Comparison of ENCODE assay signal across 9 mouse cellular contexts in genomic region chr2:93191488-93192181, GRCm38 (mm10). TPM values are rescaled to one million over a fixed set of nuclear protein-coding genes. Genes with fewer than 3 reads are reported as not detected.
DNase-seq lines count a peak whose midpoint lies in the region; ATAC-seq lines count a peak whose summit lies in the region.
"Had no signal": no experiment of that assay in that cellular context is flagged by ENCODE, and none has a peak within 500 bp of the region (broad histone marks: within the 10 kb centered on the region; RNA-seq: fewer than 3 reads in every experiment).

No protein-coding gene starts in this region.

- H3K27ac ChIP-seq in neural tube, embryonic 11.5 days (ENCODE audit: low read depth, low read length), result peak overlapping the region; percentile 78
- H3K27ac ChIP-seq in forebrain, embryonic 10.5 days, result peak overlapping the region; percentile 70
- no peak overlapping the region for H3K27ac ChIP-seq in intestine, embryonic 14.5 days (ENCODE audit: low read depth)
- no peak overlapping the region for H3K27ac ChIP-seq in neural tube, embryonic 15.5 days (replicated peaks)

- no peak for ATAC-seq in neural tube, embryonic 11.5 days (ENCODE audit: insufficient read depth, low FRiP score, low TSS enrichment)
- ATAC-seq in intestine, embryonic 14.5 days (replicated peaks; ENCODE audit: low FRiP score, low TSS enrichment, low read depth), result no peak
- no peak for ATAC-seq in neural tube, embryonic 15.5 days (ENCODE audit: low FRiP score)
- no peak for ATAC-seq in megakaryocyte-erythroid progenitor cell, adult 5-6 weeks (replicated peaks; ENCODE audit: low FRiP score, low TSS enrichment, poor library complexity, severe bottlenecking)
- no peak for ATAC-seq in erythroblast, adult 5-6 weeks (replicated peaks; ENCODE audit: low FRiP score, poor library complexity, severe bottlenecking)

- peaks cover 61% of the 10 kb centered on the region for H3K4me1 ChIP-seq in neural tube, embryonic 11.5 days (ENCODE audit: control insufficient read depth, insufficient read depth, low read length)
- H3K4me1 ChIP-seq in forebrain, embryonic 10.5 days, result peaks cover 88% of the 10 kb centered on the region
- H3K4me1 ChIP-seq in intestine, embryonic 14.5 days (replicated peaks; ENCODE audit: control insufficient read depth, insufficient read depth, low read length), result peaks cover 38% of the 10 kb centered on the region
- peaks cover 83% of the 10 kb centered on the region for H3K4me1 ChIP-seq in neural tube, embryonic 15.5 days

- 66% methylated on average over 14 of the region's 14 CpGs for WGBS in neural tube, embryonic 11.5 days
- WGBS in forebrain, embryonic 10.5 days, result 77% methylated on average over 14 of the region's 14 CpGs
- WGBS in intestine, embryonic 14.5 days, result 67% methylated on average over 14 of the region's 14 CpGs
- WGBS in neural tube, embryonic 15.5 days, result 49% methylated on average over 14 of the region's 14 CpGs

- no peak for DNase-seq in neural tube, embryonic 11.5 days (ENCODE audit: low spot score)
- no peak for DNase-seq in neural tube, embryonic 10.5 days (ENCODE audit: extremely low spot score, low spot score)
- no peak for DNase-seq in forebrain, embryonic 10.5 days (ENCODE audit: extremely low spot score, low spot score)
- no peak for DNase-seq in intestine, embryonic 14.5 days (ENCODE audit: low spot score)
- DNase-seq in c-Kit-positive CD71-positive TER-119-positive erythroid progenitor cells, embryonic 14.5 days (ENCODE audit: low spot score), result no peak
- DNase-seq: gastrocnemius, postnatal 10 days had no signal

- no peaks in the 10 kb centered on the region for H3K27me3 ChIP-seq in neural tube, embryonic 11.5 days (ENCODE audit: control insufficient read depth, insufficient read depth, low read length)
- H3K27me3 ChIP-seq in forebrain, embryonic 10.5 days (ENCODE audit: poor library complexity, severe bottlenecking), result peaks cover 32% of the 10 kb centered on the region
- H3K27me3 ChIP-seq in intestine, embryonic 14.5 days (replicated peaks; ENCODE audit: control insufficient read depth, insufficient read depth, low read length), result no peaks in the 10 kb centered on the region
- H3K27me3 ChIP-seq in neural tube, embryonic 15.5 days (replicated peaks), result no peaks in the 10 kb centered on the region

- H3K9ac ChIP-seq in neural tube, embryonic 11.5 days (ENCODE audit: low read length), result peak overlapping the region; percentile 7; the same call in 1 of the 2 replicates
- no peak overlapping the region for H3K9ac ChIP-seq in intestine, embryonic 14.5 days (ENCODE audit: low read length)
- 0 out of 2 replicates have a peak overlapping the region, but pooled peaks have one; percentile 26 for H3K9ac ChIP-seq in neural tube, embryonic 15.5 days (replicated peaks)

- H3K4me3 ChIP-seq in neural tube, embryonic 11.5 days (ENCODE audit: low read depth, low read length), result 0 out of 2 replicates have a peak overlapping the region, but pooled peaks have one; percentile 19
- peak overlapping the region; percentile 21; the same call in 1 of the 2 replicates for H3K4me3 ChIP-seq in forebrain, embryonic 10.5 days
- no peak overlapping the region for H3K4me3 ChIP-seq in intestine, embryonic 14.5 days (ENCODE audit: low read depth, low read length)
- H3K4me3 ChIP-seq in neural tube, embryonic 15.5 days (replicated peaks), result no peak overlapping the region

- H3K9me3 ChIP-seq in neural tube, embryonic 11.5 days (ENCODE audit: control insufficient read depth, low read length), result no peaks in the 10 kb centered on the region
- H3K9me3 ChIP-seq in forebrain, embryonic 10.5 days, result no peaks in the 10 kb centered on the region
- H3K9me3 ChIP-seq in intestine, embryonic 14.5 days (ENCODE audit: control insufficient read depth, low read length), result no peaks in the 10 kb centered on the region
- no peaks in the 10 kb centered on the region for H3K9me3 ChIP-seq in neural tube, embryonic 15.5 days (replicated peaks)

- H3K36me3 ChIP-seq in neural tube, embryonic 11.5 days (ENCODE audit: control insufficient read depth, insufficient read depth, low read length), result no peaks in the 10 kb centered on the region
- peaks cover 7% of the 10 kb centered on the region; the same call in 1 of the 2 replicates for H3K36me3 ChIP-seq in forebrain, embryonic 10.5 days (replicated peaks)
- no peaks in the 10 kb centered on the region for H3K36me3 ChIP-seq in intestine, embryonic 14.5 days (ENCODE audit: control insufficient read depth, insufficient read depth, low read length)
- H3K36me3 ChIP-seq in neural tube, embryonic 15.5 days, result no peaks in the 10 kb centered on the region

- H3K4me2 ChIP-seq in neural tube, embryonic 11.5 days (ENCODE audit: low read depth), result peak overlapping the region; percentile 77
- 0 out of 2 replicates have a peak overlapping the region, but pooled peaks have one; percentile 4 for H3K4me2 ChIP-seq in intestine, embryonic 14.5 days (ENCODE audit: low read length)
- peak overlapping the region; percentile 28 for H3K4me2 ChIP-seq in neural tube, embryonic 15.5 days

RNA-seq across cellular contexts. Expression of gene Trp53i11, which starts 4.3 kb away (rescaled TPM):
- 228 and 261 TPM in 2 replicates for polyA plus RNA-seq in neural tube, embryonic 11.5 days (2014; fragmentation: Nextera tagmentation; extraction: Ambion mirVana)
- polyA plus RNA-seq in forebrain, embryonic 10.5 days (2016; fragmentation: Nextera tagmentation; extraction: Ambion mirVana), result 74.4 and 77.0 TPM in 2 replicates
- 53.7 and 58.9 TPM in 2 replicates for polyA plus RNA-seq in intestine, embryonic 14.5 days (2014; fragmentation: Nextera tagmentation; extraction: Ambion mirVana)
- 55.6 and 67.3 TPM in 2 replicates for polyA plus RNA-seq in neural tube, embryonic 15.5 days (2015; fragmentation: Nextera tagmentation; extraction: Ambion mirVana)
- total RNA-seq in megakaryocyte-erythroid progenitor cell, adult 5-6 weeks (2014; fragmentation: Nextera tagmentation), result 4.0 and 18.1 TPM in 2 replicates
- total RNA-seq in megakaryocyte-erythroid progenitor cell, adult 5-6 weeks (2017), result 0.19 and 8.1 TPM in 2 replicates
- 0.96 TPM in 1 of 2 replicates, not detected in the other for total RNA-seq in erythroblast, adult 5-6 weeks (2015; ENCODE audit: low replicate concordance)
- 0.34 TPM in 1 of 2 replicates, not detected in the other for total RNA-seq in erythroblast, adult 5-6 weeks (2017; ENCODE audit: low replicate concordance)

Comparison
In these comparisons a context has a peak if more than half of its experiments do, and no peak if none do; other contexts are left out.
1. H3K27ac ChIP-seq: peak in neural tube, embryonic 11.5 days (single experiment) and forebrain, embryonic 10.5 days (single experiment); none in intestine, embryonic 14.5 days (single experiment) and neural tube, embryonic 15.5 days (single experiment).
2. H3K4me3 ChIP-seq: peak in neural tube, embryonic 11.5 days (single experiment) and forebrain, embryonic 10.5 days (single experiment); none in intestine, embryonic 14.5 days (single experiment) and neural tube, embryonic 15.5 days (single experiment).
3. H3K4me2 ChIP-seq: peak in every context shown above with its lines; median percentile 77 in neural tube, embryonic 11.5 days; 28 in neural tube, embryonic 15.5 days; 4 in intestine, embryonic 14.5 days.